Mouse (Mus musculus): ENCODE data around the gene Epop. TPM values are rescaled to one million over a fixed set of nuclear protein-coding genes. Genes with fewer than 3 reads are reported as not detected.
A peak's percentile ranks its signal among the peaks of the same experiment; 100 is the strongest.

Gene Epop
- polyA plus RNA-seq, 1 experiment from 2014 or later: 3.1 TPM

GRCm38 (mm10) chr11:97662893-97663527 lies 33.5 kb upstream of the Epop start, which contains the start of gene Mllt6:
Mllt6 (plus strand) TSS chr11:97663414.
- WGBS: under 1% methylated on average over 27 of the region's 76 CpGs
- H3K4me1 ChIP-seq (replicated peaks; ENCODE audit: control insufficient read depth, insufficient read depth, low read length): peaks cover 37% of the 10 kb centered on the region
- DNase-seq (ENCODE audit: low spot score) (no peak), ATAC-seq (replicated peaks; ENCODE audit: low FRiP score, low TSS enrichment, low read depth) (peak; percentile 28)
- peaks cover 16% of the 10 kb centered on the region for H3K27me3 ChIP-seq (replicated peaks; ENCODE audit: control insufficient read depth, insufficient read depth, low read length)
- peak within 1 kb of the TSS; percentile 84 for H3K4me3 ChIP-seq (ENCODE audit: low read depth, low read length)
- peak within 1 kb of the TSS; percentile 88 for H3K27ac ChIP-seq (ENCODE audit: low read depth)
- no peaks in the 10 kb centered on the region for H3K9me3 ChIP-seq (ENCODE audit: control insufficient read depth, low read length)
- H3K9ac ChIP-seq (ENCODE audit: low read length): peak within 1 kb of the TSS; percentile 75
- peaks cover 24% of the 10 kb centered on the region; the same call in 1 of the 2 replicates for H3K36me3 ChIP-seq (ENCODE audit: control insufficient read depth, insufficient read depth, low read length)
- H3K4me2 ChIP-seq (ENCODE audit: low read length): peak within 1 kb of the TSS; percentile 66

- 2% methylated on average over 21 of the region's 21 CpGs for WGBS
- Histone ChIP-seq H3K27me3 (replicated peaks; ENCODE audit: control insufficient read depth, insufficient read depth, low read length) (peaks cover 16% of the 10 kb centered on the region), H3K9me3 (ENCODE audit: control insufficient read depth, low read length) (no peaks in the 10 kb centered on the region), H3K36me3 (ENCODE audit: control insufficient read depth, insufficient read depth, low read length) (peaks cover 20% of the 10 kb centered on the region; the same call in 1 of the 2 replicates), H3K4me3 (ENCODE audit: low read depth, low read length) (peak overlapping the region; percentile 84), H3K4me2 (ENCODE audit: low read length) (peak overlapping the region; percentile 66), H3K4me1 (replicated peaks; ENCODE audit: control insufficient read depth, insufficient read depth, low read length) (peaks cover 37% of the 10 kb centered on the region), H3K27ac (ENCODE audit: low read depth) (peak overlapping the region; percentile 88), H3K9ac (ENCODE audit: low read length) (peak overlapping the region; percentile 75)
- no peak for ATAC-seq (replicated peaks; ENCODE audit: low FRiP score, low TSS enrichment, low read depth)
- DNase-seq (ENCODE audit: low spot score): peak; percentile 81
Observed at GRCm38 (mm10) chr11:97662207-97662892, 32.8 kb upstream of the Epop start.

- ATAC-seq (replicated peaks; ENCODE audit: low FRiP score, low TSS enrichment, low read depth): no peak
- H3K4me2 ChIP-seq (ENCODE audit: low read length): peak overlapping the region; percentile 66
- peaks cover 16% of the 10 kb centered on the region for H3K27me3 ChIP-seq (replicated peaks; ENCODE audit: control insufficient read depth, insufficient read depth, low read length)
- peak overlapping the region; percentile 84 for H3K4me3 ChIP-seq (ENCODE audit: low read depth, low read length)
- WGBS: under 1% methylated on average over 20 of the region's 20 CpGs
- H3K36me3 ChIP-seq (ENCODE audit: control insufficient read depth, insufficient read depth, low read length): peaks cover 14% of the 10 kb centered on the region; the same call in 1 of the 2 replicates
- H3K4me1 ChIP-seq (replicated peaks; ENCODE audit: control insufficient read depth, insufficient read depth, low read length): peaks cover 37% of the 10 kb centered on the region
- no peaks in the 10 kb centered on the region for H3K9me3 ChIP-seq (ENCODE audit: control insufficient read depth, low read length)
- DNase-seq (ENCODE audit: low spot score): peak; percentile 82
- peak overlapping the region; percentile 33 for H3K9ac ChIP-seq (ENCODE audit: low read length)
- peak overlapping the region; percentile 88 for H3K27ac ChIP-seq (ENCODE audit: low read depth)
Observed at GRCm38 (mm10) chr11:97661648-97662133, 32.2 kb upstream of the Epop start.

- peak overlapping the region; percentile 93 for H3K9ac ChIP-seq (ENCODE audit: low read length)
- no peaks in the 10 kb centered on the region for H3K9me3 ChIP-seq (ENCODE audit: control insufficient read depth, low read length)
- ATAC-seq (replicated peaks; ENCODE audit: low FRiP score, low TSS enrichment, low read depth) (no peak), DNase-seq (ENCODE audit: low spot score) (no peak)
- peak overlapping the region; percentile 88 for H3K27ac ChIP-seq (ENCODE audit: low read depth)
- peak overlapping the region; percentile 66 for H3K4me2 ChIP-seq (ENCODE audit: low read length)
- WGBS: 4% methylated on average over 27 of the region's 27 CpGs
- H3K27me3 ChIP-seq (replicated peaks; ENCODE audit: control insufficient read depth, insufficient read depth, low read length): peaks cover 16% of the 10 kb centered on the region
- peak overlapping the region; percentile 84 for H3K4me3 ChIP-seq (ENCODE audit: low read depth, low read length)
- peaks cover 7% of the 10 kb centered on the region; the same call in 1 of the 2 replicates for H3K36me3 ChIP-seq (ENCODE audit: control insufficient read depth, insufficient read depth, low read length)
- H3K4me1 ChIP-seq (replicated peaks; ENCODE audit: control insufficient read depth, insufficient read depth, low read length): peaks cover 37% of the 10 kb centered on the region
Observed at GRCm38 (mm10) chr11:97660734-97661647, 31.5 kb upstream of the Epop start.

- H3K27ac ChIP-seq (ENCODE audit: low read depth): peak overlapping the region; percentile 83
- H3K4me3 ChIP-seq (ENCODE audit: low read depth, low read length): peak overlapping the region; percentile 67
- under 1% methylated on average over 73 of the region's 78 CpGs for WGBS
- H3K36me3 ChIP-seq (ENCODE audit: control insufficient read depth, insufficient read depth, low read length): no peaks in the 10 kb centered on the region
- DNase-seq (ENCODE audit: low spot score) (peak; percentile 86), ATAC-seq (replicated peaks; ENCODE audit: low FRiP score, low TSS enrichment, low read depth) (peak; percentile 74)
- H3K9me3 ChIP-seq (ENCODE audit: control insufficient read depth, low read length): no peaks in the 10 kb centered on the region
- peak overlapping the region; percentile 66 for H3K4me2 ChIP-seq (ENCODE audit: low read length)
- peak overlapping the region; percentile 93 for H3K9ac ChIP-seq (ENCODE audit: low read length)
- peaks cover 16% of the 10 kb centered on the region for H3K27me3 ChIP-seq (replicated peaks; ENCODE audit: control insufficient read depth, insufficient read depth, low read length)
- peaks cover 34% of the 10 kb centered on the region for H3K4me1 ChIP-seq (replicated peaks; ENCODE audit: control insufficient read depth, insufficient read depth, low read length)
Observed at GRCm38 (mm10) chr11:97659990-97660714, 30.6 kb upstream of the Epop start.

GRCm38 (mm10) chr11:97659267-97659989 lies 29.9 kb upstream of the Epop start:
- H3K27ac ChIP-seq (ENCODE audit: low read depth): peak overlapping the region; percentile 83
- ATAC-seq (replicated peaks; ENCODE audit: low FRiP score, low TSS enrichment, low read depth) (no peak; the same call in 1 of the 2 replicates), DNase-seq (ENCODE audit: low spot score) (peak; percentile 67)
- H3K4me2 ChIP-seq (ENCODE audit: low read length): peak overlapping the region; percentile 66
- H3K36me3 ChIP-seq (ENCODE audit: control insufficient read depth, insufficient read depth, low read length): no peaks in the 10 kb centered on the region
- peaks cover 26% of the 10 kb centered on the region for H3K4me1 ChIP-seq (replicated peaks; ENCODE audit: control insufficient read depth, insufficient read depth, low read length)
- H3K4me3 ChIP-seq (ENCODE audit: low read depth, low read length): peak overlapping the region; percentile 67
- H3K9me3 ChIP-seq (ENCODE audit: control insufficient read depth, low read length): no peaks in the 10 kb centered on the region
- H3K27me3 ChIP-seq (replicated peaks; ENCODE audit: control insufficient read depth, insufficient read depth, low read length): peaks cover 16% of the 10 kb centered on the region
- 10% methylated on average over 13 of the region's 13 CpGs for WGBS
- H3K9ac ChIP-seq (ENCODE audit: low read length): peak overlapping the region; percentile 93

- Histone ChIP-seq H3K4me1 (replicated peaks; ENCODE audit: control insufficient read depth, insufficient read depth, low read length) (peaks cover 23% of the 10 kb centered on the region), H3K4me2 (ENCODE audit: low read length) (peak overlapping the region; percentile 66), H3K36me3 (ENCODE audit: control insufficient read depth, insufficient read depth, low read length) (no peaks in the 10 kb centered on the region), H3K27me3 (replicated peaks; ENCODE audit: control insufficient read depth, insufficient read depth, low read length) (peaks cover 16% of the 10 kb centered on the region), H3K9ac (ENCODE audit: low read length) (no peak overlapping the region), H3K27ac (ENCODE audit: low read depth) (no peak overlapping the region), H3K9me3 (ENCODE audit: control insufficient read depth, low read length) (no peaks in the 10 kb centered on the region), H3K4me3 (ENCODE audit: low read depth, low read length) (peak overlapping the region; percentile 67; the same call in 1 of the 2 replicates)
- no peak for ATAC-seq (replicated peaks; ENCODE audit: low FRiP score, low TSS enrichment, low read depth)
- no peak for DNase-seq (ENCODE audit: low spot score)
- WGBS: 49% methylated on average over 11 of the region's 11 CpGs
Observed at GRCm38 (mm10) chr11:97658751-97659266, 29.3 kb upstream of the Epop start.

All from intestine, embryonic 14.5 days (tissue).